Mouse (Mus musculus): ENCODE measurements around the gene Zbtb8a. TPM values are rescaled to one million over a fixed set of nuclear protein-coding genes. Genes with fewer than 3 reads are reported as not detected.
"Not testable (repeated sequence)": the region's sequence is repeated elsewhere in the genome, so short reads cannot be mapped to it uniquely, and the experiment has no call there.

The Zbtb8a gene
- 1 to 10 TPM; 2.9 to 3.0 TPM for total RNA-seq (2021)
- long read RNA-seq, experiment 1, partial matches to known transcripts: 0 of 2 reads
- long read RNA-seq, experiment 1, other reads (novel, unspliced or antisense): 0 of 2 reads
- long read RNA-seq, experiment 2, partial matches to known transcripts: 0 of 1 reads
- long read RNA-seq, experiment 2, other reads (novel, unspliced or antisense): 0 of 1 reads

GRCm38 (mm10) chr4:129377601-129378390 lies at the start of gene Zbtb8a:
TSS of gene Zbtb8a (minus strand) at chr4:129378116.
- peak; percentile 43 to 74 for DNase-seq

DNA sequence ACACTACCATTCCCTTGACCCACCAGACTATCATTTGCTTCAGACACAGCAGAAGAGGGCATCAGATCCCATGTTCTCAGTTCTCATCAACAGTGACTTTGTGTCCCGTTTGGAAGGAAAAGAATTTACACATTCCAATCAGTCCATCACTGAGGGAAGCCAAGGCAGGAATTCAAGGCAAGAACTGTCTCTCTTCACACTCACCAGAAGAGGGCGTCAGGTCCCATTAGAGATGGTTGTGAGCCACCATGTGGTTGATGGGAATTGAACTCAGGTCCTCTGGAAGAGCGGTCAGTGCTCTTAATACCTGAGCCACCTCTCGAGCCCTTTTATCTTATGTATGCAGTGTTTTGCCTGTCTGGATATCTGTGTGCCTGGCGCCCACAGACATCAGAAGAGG lies 40.4 kb upstream of the Zbtb8a start:
- DNase-seq: no peak

GRCm38 (mm10) chr4:129416478-129416877 lies 38.6 kb upstream of the Zbtb8a start:
- DNase-seq: no peak

DNA sequence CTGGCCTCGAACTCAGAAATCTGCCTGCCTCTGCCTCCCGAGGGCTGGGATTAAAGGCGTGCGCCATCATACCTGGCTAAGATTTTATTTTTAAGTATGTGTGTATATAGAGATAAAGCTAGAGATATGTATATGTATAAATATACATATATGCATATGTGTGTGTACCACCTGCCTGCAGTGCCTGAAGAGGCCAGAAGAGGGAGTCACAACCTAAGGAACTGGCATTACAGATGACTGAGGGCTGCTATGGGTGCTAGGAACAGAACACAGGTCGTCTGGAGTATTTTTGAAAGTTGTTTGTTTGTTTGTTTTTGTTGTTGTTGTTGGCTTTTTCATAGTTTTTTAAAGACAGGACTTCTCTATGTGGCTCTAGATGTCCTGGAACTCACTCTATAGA lies 38.0 kb upstream of the Zbtb8a start:
- DNase-seq: no peak

DNA sequence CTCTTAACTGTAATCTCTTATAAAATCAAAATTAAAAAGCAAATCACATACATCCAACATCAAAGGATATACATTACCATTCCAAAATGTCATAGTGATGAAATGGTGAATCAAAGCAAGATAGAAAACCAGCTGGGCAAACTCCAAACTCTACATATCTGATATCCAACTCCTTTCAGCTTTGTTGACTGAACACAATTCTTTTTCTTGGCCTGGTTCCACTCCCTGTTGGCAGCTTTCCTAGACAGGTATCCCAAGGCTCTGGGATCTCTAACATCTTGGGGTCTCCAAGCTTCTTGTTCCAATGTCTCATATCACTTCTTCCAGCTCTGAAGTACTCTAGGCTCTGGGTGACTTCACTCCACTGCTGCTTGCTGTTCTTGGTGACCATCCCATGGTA lies 33.1 kb upstream of the Zbtb8a start:
- DNase-seq: no peak

GRCm38 (mm10) chr4:129410532-129410931 lies 32.6 kb upstream of the Zbtb8a start:
- not testable (repeated sequence) for DNase-seq

- DNase-seq: peak; percentile 52 to 59
Observed at GRCm38 (mm10) chr4:129406447-129406846, 28.5 kb upstream of the Zbtb8a start.

DNA sequence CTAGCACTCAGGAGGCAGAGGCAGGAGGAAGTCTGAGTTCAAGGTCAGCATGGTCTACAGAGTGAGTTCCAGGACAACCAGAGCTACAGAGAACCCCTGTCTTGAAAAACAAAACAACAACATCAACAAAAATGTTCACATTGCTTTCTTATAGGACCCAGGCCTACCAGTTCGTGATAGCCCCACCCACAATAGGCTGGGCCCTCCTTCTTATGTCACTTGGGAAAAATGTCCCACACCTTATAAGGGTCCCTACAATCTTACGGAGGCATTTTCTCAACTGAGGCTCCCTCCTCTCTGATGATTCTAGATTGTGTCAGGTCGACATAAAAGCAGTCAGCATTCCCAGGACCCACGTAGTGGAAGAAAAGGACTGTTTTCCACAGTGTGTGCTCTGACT lies 21.9 kb upstream of the Zbtb8a start:
- DNase-seq: no peak

GRCm38 (mm10) chr4:129396960-129397359 lies 19.0 kb upstream of the Zbtb8a start:
- DNase-seq: no peak

- DNase-seq: no peak
Observed at GRCm38 (mm10) chr4:129394089-129394870, 16.4 kb upstream of the Zbtb8a start.

DNA sequence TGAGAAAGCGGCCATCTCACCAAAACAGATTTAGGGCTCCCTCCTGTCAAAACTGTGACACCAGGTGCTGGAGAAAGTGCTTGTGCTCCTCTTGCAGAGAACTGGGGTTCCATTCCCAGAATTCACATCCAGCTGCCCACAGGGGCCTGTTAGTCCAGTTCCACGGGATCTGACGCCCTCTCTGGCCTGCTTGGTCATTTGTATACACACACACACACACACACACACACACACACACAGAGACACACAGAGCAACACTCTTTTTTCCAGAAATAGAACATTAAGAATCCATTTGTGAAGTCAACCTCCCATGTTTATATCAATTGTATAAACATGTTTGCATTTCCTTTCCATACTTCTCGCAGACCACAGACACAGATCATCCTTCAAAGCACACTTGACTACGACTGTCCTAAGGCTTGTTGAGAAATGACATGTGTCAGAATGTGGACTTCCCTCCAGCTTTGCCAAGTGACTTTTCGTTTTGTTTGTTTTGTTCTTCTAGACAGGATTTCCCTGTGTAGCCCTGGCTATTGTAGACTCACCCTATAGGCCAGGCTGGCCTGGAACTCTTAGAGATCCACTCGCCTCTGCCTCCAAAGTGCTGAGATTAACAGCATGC lies 13.1 kb upstream of the Zbtb8a start:
- no peak for DNase-seq

- DNase-seq: peak in 1 of 2 experiments; percentile 36
Observed at GRCm38 (mm10) chr4:129390216-129390743, 12.4 kb upstream of the Zbtb8a start.

- no peak for DNase-seq
Observed at GRCm38 (mm10) chr4:129388404-129388803, 10.5 kb upstream of the Zbtb8a start.

- DNase-seq: no peak
Observed at GRCm38 (mm10) chr4:129386989-129387388, 9.1 kb upstream of the Zbtb8a start.

GRCm38 (mm10) chr4:129386269-129386946 lies 8.5 kb upstream of the Zbtb8a start:
- no peak for DNase-seq

DNA sequence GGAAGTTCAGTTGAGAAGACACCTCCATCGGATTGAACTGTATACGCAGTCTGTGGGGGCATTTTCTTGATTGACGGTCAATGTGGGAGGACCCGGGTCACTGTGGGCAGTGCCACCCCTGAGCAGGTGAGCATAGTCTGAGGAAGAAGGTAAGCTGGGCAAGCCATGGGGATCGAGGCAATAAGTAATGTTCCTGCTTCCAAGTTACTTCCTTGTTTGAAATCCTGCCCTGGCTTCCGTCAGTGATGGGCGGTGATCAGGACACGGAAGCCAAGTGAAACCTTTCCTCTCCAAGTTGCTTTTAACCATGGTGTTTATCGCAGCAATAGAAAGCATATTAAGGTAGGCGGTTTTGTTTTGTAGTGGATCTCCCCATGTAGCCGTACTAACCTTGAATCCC lies 7.8 kb upstream of the Zbtb8a start:
- peak in 1 of 2 experiments; percentile 29 for DNase-seq

DNA sequence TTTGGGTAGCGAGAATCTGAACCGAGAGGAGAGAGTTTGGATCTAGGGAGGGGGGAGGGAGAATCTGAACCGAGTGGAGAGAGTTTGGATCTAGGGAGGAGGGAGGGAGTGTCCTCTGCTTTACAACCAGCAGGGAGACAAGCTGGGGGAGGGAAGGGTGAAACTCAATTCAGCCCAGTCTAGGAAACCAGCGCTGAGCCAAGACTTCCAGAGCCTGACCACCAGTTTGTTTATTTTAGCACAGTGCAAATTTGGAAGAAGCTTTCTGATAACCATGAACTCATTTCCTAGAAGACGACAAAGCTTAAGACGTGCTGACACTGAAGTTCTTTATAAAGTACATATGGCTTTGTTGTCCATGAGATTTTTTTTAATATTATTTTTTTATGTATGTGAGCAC lies 6.5 kb upstream of the Zbtb8a start:
- DNase-seq: peak; percentile 49 to 75

DNA sequence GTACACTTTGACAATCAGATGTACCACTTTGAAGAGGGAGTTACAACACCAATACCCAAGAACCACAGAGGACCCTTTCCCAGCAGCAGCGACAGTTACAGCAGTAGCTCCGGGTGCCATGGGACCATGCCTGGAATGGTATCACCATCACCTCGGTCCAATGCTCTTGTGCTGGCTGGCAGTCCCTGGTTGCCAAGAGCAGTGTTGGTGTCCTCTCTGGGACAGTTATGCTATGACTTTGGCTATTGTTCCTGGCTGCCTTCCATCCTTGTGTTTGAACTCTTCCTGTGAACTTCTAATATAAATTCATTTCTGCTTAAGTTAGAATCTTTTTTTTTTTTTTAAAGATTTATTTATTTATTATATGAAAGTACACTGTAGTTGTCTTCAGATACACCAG lies 5.7 kb upstream of the Zbtb8a start:
- peak in 1 of 2 experiments; percentile 37 for DNase-seq

- DNase-seq: peak; percentile 62 to 82
Observed at GRCm38 (mm10) chr4:129382488-129382887, 4.6 kb upstream of the Zbtb8a start.

DNA sequence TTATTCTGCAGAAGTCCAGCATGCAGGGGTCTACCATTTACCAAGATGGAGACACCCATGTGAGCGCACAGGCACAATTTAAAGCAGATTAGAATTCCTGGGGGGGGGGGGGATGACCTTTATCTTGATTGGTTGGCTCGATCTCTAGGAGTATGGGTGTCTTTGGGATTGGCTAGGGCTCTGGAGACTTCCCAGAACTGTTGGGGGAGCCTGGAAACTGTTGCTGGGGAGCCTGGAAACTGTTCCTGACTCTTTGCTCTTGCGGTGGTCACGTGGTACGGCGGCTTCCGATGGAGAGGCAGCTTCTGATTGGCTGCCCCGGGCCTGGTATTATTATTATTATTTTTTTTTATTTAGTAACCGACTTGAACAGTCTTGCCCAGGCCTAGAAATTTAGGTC lies 4.1 kb upstream of the Zbtb8a start:
- no peak for DNase-seq

- no peak for DNase-seq
Observed at GRCm38 (mm10) chr4:129381148-129381547, 3.2 kb upstream of the Zbtb8a start.

GRCm38 (mm10) chr4:129379805-129380204 lies 1.9 kb upstream of the Zbtb8a start:
- no peak for DNase-seq
